Mouse (Mus musculus): ENCODE measurements around the gene Xlr5c. TPM values are rescaled to one million over a fixed set of nuclear protein-coding genes. Genes with fewer than 3 reads are reported as not detected.
A peak's percentile ranks its signal among the peaks of the same experiment; 100 is the strongest.
"Not testable (repeated sequence)": the region's sequence is repeated elsewhere in the genome, so short reads cannot be mapped to it uniquely, and the experiment has no call there.

Xlr5c gene
- polyA plus RNA-seq (2012; ENCODE audit: insufficient read depth, low replicate concordance), result not detected in 2 replicates

GRCm38 (mm10) chrX:73292876-73293275, at the start of gene Xlr5c, which contains the start of gene Xlr5a:
TSS of gene Xlr5c (minus strand) at chrX:73292976.
TSS of gene Xlr5a (minus strand) at chrX:73292976.
- not testable (repeated sequence) for H3K4me3 ChIP-seq (replicated peaks); H3K4me1 ChIP-seq

GRCm38 (mm10) chrX:73342483-73342895, 49.7 kb upstream of the Xlr5c start, which contains the start of gene Zfp275:
TSS of gene Zfp275 (plus strand) at chrX:73342621.
- H3K36me3 ChIP-seq (replicated peaks; ENCODE audit: low read length), result peaks cover 17% of the 10 kb centered on the region
- H3K9me3 ChIP-seq, result no peaks in the 10 kb centered on the region
- H3K27me3 ChIP-seq (replicated peaks), result peaks cover 9% of the 10 kb centered on the region
- H3K4me1 ChIP-seq, result peaks cover 25% of the 10 kb centered on the region
- TF ChIP-seq GATA1 (IDR thresholded peaks at IDR 0.05; ENCODE audit: borderline replicate concordance, low read length), result no peak
- peak within 1 kb of the TSS; percentile 97 for H3K4me3 ChIP-seq (replicated peaks)

More at GRCm38 (mm10) chrX:73292876-73293275, at the start of gene Xlr5c, which contains the start of gene Xlr5a:
- not testable (repeated sequence) for H3K9me3 ChIP-seq; H3K36me3 ChIP-seq (replicated peaks; ENCODE audit: low read length); H3K27me3 ChIP-seq (replicated peaks)

GRCm38 (mm10) chrX:73342068-73342467, 49.3 kb upstream of the Xlr5c start:
- Histone ChIP-seq H3K27me3 (replicated peaks) (peaks cover 10% of the 10 kb centered on the region), H3K4me1 (peaks cover 25% of the 10 kb centered on the region), H3K36me3 (replicated peaks; ENCODE audit: low read length) (peaks cover 17% of the 10 kb centered on the region), H3K4me3 (replicated peaks) (peak overlapping the region; percentile 97), H3K9me3 (no peaks in the 10 kb centered on the region)
- no peak for TF ChIP-seq FLI1 (IDR thresholded peaks at IDR 0.05; ENCODE audit: low read length)
- TF ChIP-seq GATA1 (IDR thresholded peaks at IDR 0.05; ENCODE audit: borderline replicate concordance, low read length), result no peak

GRCm38 (mm10) chrX:73341473-73341872, 48.7 kb upstream of the Xlr5c start:
- Histone ChIP-seq H3K36me3 (replicated peaks; ENCODE audit: low read length) (peaks cover 17% of the 10 kb centered on the region), H3K27me3 (replicated peaks) (peaks cover 15% of the 10 kb centered on the region), H3K9me3 (no peaks in the 10 kb centered on the region), H3K4me3 (replicated peaks) (no peak overlapping the region), H3K4me1 (peaks cover 25% of the 10 kb centered on the region)
- TF ChIP-seq GATA1 (IDR thresholded peaks at IDR 0.05; ENCODE audit: borderline replicate concordance, low read length), result no peak
- TF ChIP-seq FLI1 (IDR thresholded peaks at IDR 0.05; ENCODE audit: low read length), result no peak

- peaks cover 11% of the 10 kb centered on the region for H3K4me1 ChIP-seq
- no peaks in the 10 kb centered on the region for H3K36me3 ChIP-seq (replicated peaks; ENCODE audit: low read length)
- H3K4me3 ChIP-seq (replicated peaks), result no peak within 1 kb of the TSS
- no peaks in the 10 kb centered on the region for H3K9me3 ChIP-seq
- H3K27me3 ChIP-seq (replicated peaks), result peaks cover 26% of the 10 kb centered on the region
- TF ChIP-seq GATA1 (IDR thresholded peaks at IDR 0.05; ENCODE audit: borderline replicate concordance, low read length) (no peak), FLI1 (IDR thresholded peaks at IDR 0.05; ENCODE audit: low read length) (no peak)
These were observed 44.0 kb upstream of the Xlr5c start, which contains the start of gene Gm45015 for GRCm38 (mm10) chrX:73336740-73337139. TSS of gene Gm45015 (minus strand) at chrX:73336840.

GRCm38 (mm10) chrX:73333548-73333947, 40.8 kb upstream of the Xlr5c start:
- Histone ChIP-seq H3K4me1 (peaks cover 8% of the 10 kb centered on the region), H3K9me3 (no peaks in the 10 kb centered on the region), H3K36me3 (replicated peaks; ENCODE audit: low read length) (no peaks in the 10 kb centered on the region), H3K4me3 (replicated peaks) (no peak overlapping the region), H3K27me3 (replicated peaks) (peaks cover 28% of the 10 kb centered on the region)
- TF ChIP-seq FLI1 (IDR thresholded peaks at IDR 0.05; ENCODE audit: low read length), result no peak
- no peak for TF ChIP-seq GATA1 (IDR thresholded peaks at IDR 0.05; ENCODE audit: borderline replicate concordance, low read length)

GRCm38 (mm10) chrX:73327215-73327614, 34.4 kb upstream of the Xlr5c start:
- Histone ChIP-seq H3K4me1 (peaks cover 7% of the 10 kb centered on the region; the same call in 1 of the 2 replicates), H3K27me3 (replicated peaks) (peaks cover 7% of the 10 kb centered on the region), H3K4me3 (replicated peaks) (no peak overlapping the region), H3K36me3 (replicated peaks; ENCODE audit: low read length) (no peaks in the 10 kb centered on the region), H3K9me3 (no peaks in the 10 kb centered on the region)
- TF ChIP-seq FLI1 (IDR thresholded peaks at IDR 0.05; ENCODE audit: low read length) (no peak), GATA1 (IDR thresholded peaks at IDR 0.05; ENCODE audit: borderline replicate concordance, low read length) (no peak)

GRCm38 (mm10) chrX:73321029-73321428, 28.3 kb upstream of the Xlr5c start:
- Histone ChIP-seq H3K27me3 (replicated peaks) (peaks cover 3% of the 10 kb centered on the region), H3K9me3 (no peaks in the 10 kb centered on the region), H3K36me3 (replicated peaks; ENCODE audit: low read length) (no peaks in the 10 kb centered on the region), H3K4me3 (replicated peaks) (no peak overlapping the region), H3K4me1 (peaks cover 6% of the 10 kb centered on the region)
- TF ChIP-seq FLI1 (IDR thresholded peaks at IDR 0.05; ENCODE audit: low read length) (no peak), GATA1 (IDR thresholded peaks at IDR 0.05; ENCODE audit: borderline replicate concordance, low read length) (no peak)

- Histone ChIP-seq H3K27me3 (replicated peaks) (peaks cover 16% of the 10 kb centered on the region), H3K4me1 (no peaks in the 10 kb centered on the region), H3K36me3 (replicated peaks; ENCODE audit: low read length) (no peaks in the 10 kb centered on the region), H3K9me3 (no peaks in the 10 kb centered on the region), H3K4me3 (replicated peaks) (no peak overlapping the region)
- TF ChIP-seq FLI1 (IDR thresholded peaks at IDR 0.05; ENCODE audit: low read length) (no peak), GATA1 (IDR thresholded peaks at IDR 0.05; ENCODE audit: borderline replicate concordance, low read length) (no peak)
These were observed 19.7 kb upstream of the Xlr5c start for GRCm38 (mm10) chrX:73312522-73312921.

- not testable (repeated sequence) for H3K36me3 ChIP-seq (replicated peaks; ENCODE audit: low read length); H3K4me3 ChIP-seq (replicated peaks); H3K4me1 ChIP-seq
These were observed 3.0 kb upstream of the Xlr5c start for GRCm38 (mm10) chrX:73295745-73296144.

GRCm38 (mm10) chrX:73265270-73265669, 27.5 kb downstream of the Xlr5c start, which contains the start of gene Xlr3c:
TSS of gene Xlr3c (minus strand) at chrX:73265390.
- not testable (repeated sequence) for H3K9me3 ChIP-seq; H3K27me3 ChIP-seq (replicated peaks); H3K4me1 ChIP-seq; H3K4me3 ChIP-seq (replicated peaks); H3K36me3 ChIP-seq (replicated peaks; ENCODE audit: low read length)

More at GRCm38 (mm10) chrX:73295745-73296144, 3.0 kb upstream of the Xlr5c start:
- not testable (repeated sequence) for H3K9me3 ChIP-seq; H3K27me3 ChIP-seq (replicated peaks)

- H3K27me3 ChIP-seq (replicated peaks); H3K4me1 ChIP-seq; H3K9me3 ChIP-seq; H3K36me3 ChIP-seq (replicated peaks; ENCODE audit: low read length); H3K4me3 ChIP-seq (replicated peaks): not testable (repeated sequence)
These were observed 30.3 kb downstream of the Xlr5c start for GRCm38 (mm10) chrX:73262428-73262827.

- not testable (repeated sequence) for H3K4me3 ChIP-seq (replicated peaks); H3K27me3 ChIP-seq (replicated peaks); H3K4me1 ChIP-seq; H3K9me3 ChIP-seq; H3K36me3 ChIP-seq (replicated peaks; ENCODE audit: low read length)
These were observed 49.9 kb downstream of the Xlr5c start, which contains the start of gene Xlr4c for GRCm38 (mm10) chrX:73242821-73243325. TSS of gene Xlr4c (minus strand) at chrX:73243130.

Data from megakaryocyte, embryonic 14.5 days (primary cell).